Mouse (Mus musculus): ENCODE data around the gene Srsf1.

- TF ChIP-seq CTCF (IDR thresholded peaks at IDR 0.05; ENCODE audit: borderline replicate concordance, extremely low read depth, insufficient read depth, insufficient read length) (no peak), POLR2A (IDR thresholded peaks at IDR 0.05; ENCODE audit: borderline replicate concordance, extremely low read depth, insufficient read depth, insufficient read length, poor library complexity, severe bottlenecking) (no peak)
Measured at GRCm38 (mm10) chr11:88035970-88036369, 11.2 kb upstream of the Srsf1 start.

Measured in brain, embryonic 14.5 days (tissue).